Mouse (Mus musculus): ENCODE results near the gene Hils1. TPM values are rescaled to one million over a fixed set of nuclear protein-coding genes. Genes with fewer than 3 reads are reported as not detected.

Hils1 gene
- polyA plus RNA-seq, 1 experiment from 2014 or later: not detected

DNA sequence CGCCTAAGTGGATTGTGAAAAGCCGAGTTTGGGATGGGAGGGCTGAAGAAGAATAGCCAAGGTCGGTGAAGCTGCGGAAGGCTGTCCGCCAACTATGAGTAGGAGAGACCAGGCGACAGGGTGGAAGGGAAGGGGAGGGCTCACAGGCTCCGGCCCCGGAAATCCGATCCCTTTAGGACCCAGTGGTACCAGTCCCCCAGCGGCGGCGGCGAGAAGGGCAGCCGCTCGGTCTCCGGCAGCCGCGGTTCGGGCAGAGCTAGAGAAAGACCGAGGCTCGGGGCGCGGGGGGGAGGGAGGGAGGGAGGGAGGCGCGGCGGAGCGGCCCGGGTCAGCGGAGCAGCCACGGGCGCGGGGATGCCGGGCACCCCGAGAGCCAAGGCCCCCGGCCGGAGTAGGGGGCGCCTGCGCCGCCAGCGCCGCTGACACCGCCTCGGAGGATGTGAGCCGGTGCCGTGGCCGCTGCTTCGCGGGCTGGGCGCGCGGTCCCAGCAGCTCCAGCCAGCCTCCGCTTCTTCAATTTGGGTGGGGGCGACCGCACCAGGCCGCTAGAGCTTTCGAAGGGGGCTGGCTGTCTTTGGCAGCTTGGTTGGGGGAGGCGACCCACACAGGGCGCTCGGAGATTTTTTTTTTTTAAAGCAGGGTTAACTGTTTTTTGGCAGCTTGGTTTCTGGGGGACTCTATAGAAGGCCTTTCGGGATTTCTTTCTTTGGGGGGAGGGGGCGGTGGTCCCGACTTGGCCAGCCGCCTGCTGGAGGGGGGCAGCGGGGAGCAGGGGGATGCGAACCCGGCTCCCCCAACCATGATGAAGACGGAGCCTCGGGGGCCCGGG, 23.6 kb downstream of the Hils1 start, which contains the start of gene Ppp1r9b:
Gene Ppp1r9b (plus strand): TSS at position 287 of the 829 bp plus-strand sequence.
- Histone ChIP-seq H3K4me2 (replicated peaks; ENCODE audit: low read depth) (peak within 1 kb of the TSS; percentile 99), H3K9me3 (ENCODE audit: control insufficient read depth, low read length) (no peaks in the 10 kb centered on the region), H3K4me1 (replicated peaks; ENCODE audit: control insufficient read depth, insufficient read depth) (peaks cover 17% of the 10 kb centered on the region; the same call in 1 of the 2 replicates), H3K4me3 (ENCODE audit: low read depth, low read length) (peak within 1 kb of the TSS; percentile 90), H3K27ac (replicated peaks) (peak within 1 kb of the TSS; percentile 93), H3K27me3 (ENCODE audit: control insufficient read depth, insufficient read depth, low read length) (no peaks in the 10 kb centered on the region), H3K9ac (ENCODE audit: low read length) (peak within 1 kb of the TSS; percentile 86), H3K36me3 (ENCODE audit: control insufficient read depth, insufficient read depth, low read length) (no peaks in the 10 kb centered on the region)
- peak; percentile 94 for DNase-seq (ENCODE audit: low spot score)
- WGBS: 1% methylated on average over 48 of the region's 69 CpGs
- no peak for TF ChIP-seq EP300 (optimal IDR thresholded peaks at IDR 0.05)
- TF ChIP-seq CTCF (IDR thresholded peaks at IDR 0.05; ENCODE audit: low read depth): peak; percentile 74
- ATAC-seq (ENCODE audit: low FRiP score, low TSS enrichment): peak; percentile 80

DNA sequence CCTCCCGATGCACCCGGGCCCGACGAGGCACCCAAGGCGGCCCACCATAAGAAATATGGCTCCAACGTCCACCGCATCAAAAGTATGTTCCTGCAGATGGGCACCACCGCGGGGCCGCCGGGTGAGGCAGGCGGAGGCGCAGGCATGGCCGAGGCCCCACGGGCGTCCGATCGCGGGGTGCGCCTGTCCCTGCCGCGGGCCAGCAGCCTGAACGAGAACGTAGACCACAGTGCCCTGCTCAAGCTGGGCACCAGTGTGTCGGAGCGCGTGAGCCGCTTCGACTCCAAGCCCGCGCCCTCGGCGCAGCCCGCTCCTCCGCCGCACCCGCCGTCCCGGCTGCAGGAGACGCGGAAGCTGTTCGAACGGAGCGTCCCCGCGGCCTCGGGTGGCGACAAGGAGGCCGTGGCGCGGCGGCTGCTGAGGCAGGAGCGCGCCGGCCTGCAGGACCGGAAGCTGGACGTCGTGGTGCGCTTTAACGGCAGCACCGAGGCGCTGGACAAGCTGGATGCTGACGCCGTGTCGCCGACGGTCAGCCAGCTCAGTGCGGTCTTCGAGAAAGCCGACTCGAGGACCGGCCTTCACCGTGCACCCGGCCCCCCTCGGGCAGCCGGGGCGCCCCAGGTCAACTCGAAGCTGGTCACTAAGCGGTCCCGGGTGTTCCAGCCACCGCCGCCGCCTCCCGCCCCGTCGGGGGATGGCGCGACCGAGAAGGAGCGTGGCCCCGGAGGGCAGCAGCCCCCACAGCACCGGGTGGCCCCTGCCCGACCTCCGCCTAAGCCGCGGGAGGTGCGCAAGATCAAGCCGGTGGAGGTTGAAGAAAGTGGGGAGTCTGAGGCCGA, 24.5 kb downstream of the Hils1 start:
- H3K9ac ChIP-seq (ENCODE audit: low read length): peak overlapping the region; percentile 86
- peaks cover 17% of the 10 kb centered on the region; the same call in 1 of the 2 replicates for H3K4me1 ChIP-seq (replicated peaks; ENCODE audit: control insufficient read depth, insufficient read depth)
- TF ChIP-seq EP300 (optimal IDR thresholded peaks at IDR 0.05): no peak
- TF ChIP-seq CTCF (IDR thresholded peaks at IDR 0.05; ENCODE audit: low read depth): no peak
- no peaks in the 10 kb centered on the region for H3K9me3 ChIP-seq (ENCODE audit: control insufficient read depth, low read length)
- WGBS: under 1% methylated on average over 77 of the region's 99 CpGs
- ATAC-seq (ENCODE audit: low FRiP score, low TSS enrichment) (0 out of 2 replicates have a peak, but pooled peaks have one; percentile 2), DNase-seq (ENCODE audit: low spot score) (peak; percentile 66)
- H3K36me3 ChIP-seq (ENCODE audit: control insufficient read depth, insufficient read depth, low read length): peaks cover 4% of the 10 kb centered on the region; the same call in 1 of the 2 replicates
- peak overlapping the region; percentile 99 for H3K4me2 ChIP-seq (replicated peaks; ENCODE audit: low read depth)
- no peaks in the 10 kb centered on the region for H3K27me3 ChIP-seq (ENCODE audit: control insufficient read depth, insufficient read depth, low read length)
- H3K4me3 ChIP-seq (ENCODE audit: low read depth, low read length): peak overlapping the region; percentile 90
- H3K27ac ChIP-seq (replicated peaks): peak overlapping the region; percentile 93

DNA sequence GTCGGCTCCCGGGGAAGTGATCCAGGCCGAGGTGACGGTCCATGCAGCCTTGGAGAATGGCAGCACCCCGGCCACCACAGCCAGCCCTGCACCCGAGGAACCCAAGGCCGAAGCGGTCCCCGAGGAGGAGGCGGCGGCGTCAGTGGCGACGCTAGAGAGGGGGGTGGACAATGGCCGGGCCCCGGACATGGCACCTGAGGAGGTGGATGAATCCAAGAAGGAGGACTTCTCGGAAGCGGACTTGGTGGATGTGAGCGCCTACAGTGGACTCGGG, 25.0 kb downstream of the Hils1 start:
- H3K4me1 ChIP-seq (replicated peaks; ENCODE audit: control insufficient read depth, insufficient read depth): peaks cover 17% of the 10 kb centered on the region; the same call in 1 of the 2 replicates
- DNase-seq (ENCODE audit: low spot score) (peak; percentile 35), ATAC-seq (ENCODE audit: low FRiP score, low TSS enrichment) (no peak)
- WGBS: 2% methylated on average over 20 of the region's 20 CpGs
- H3K27me3 ChIP-seq (ENCODE audit: control insufficient read depth, insufficient read depth, low read length): no peaks in the 10 kb centered on the region
- TF ChIP-seq EP300 (optimal IDR thresholded peaks at IDR 0.05): no peak
- peak overlapping the region; percentile 93 for H3K27ac ChIP-seq (replicated peaks)
- peak overlapping the region; percentile 90 for H3K4me3 ChIP-seq (ENCODE audit: low read depth, low read length)
- peaks cover 4% of the 10 kb centered on the region; the same call in 1 of the 2 replicates for H3K36me3 ChIP-seq (ENCODE audit: control insufficient read depth, insufficient read depth, low read length)
- no peaks in the 10 kb centered on the region for H3K9me3 ChIP-seq (ENCODE audit: control insufficient read depth, low read length)
- H3K4me2 ChIP-seq (replicated peaks; ENCODE audit: low read depth): peak overlapping the region; percentile 99
- H3K9ac ChIP-seq (ENCODE audit: low read length): peak overlapping the region; percentile 86

DNA sequence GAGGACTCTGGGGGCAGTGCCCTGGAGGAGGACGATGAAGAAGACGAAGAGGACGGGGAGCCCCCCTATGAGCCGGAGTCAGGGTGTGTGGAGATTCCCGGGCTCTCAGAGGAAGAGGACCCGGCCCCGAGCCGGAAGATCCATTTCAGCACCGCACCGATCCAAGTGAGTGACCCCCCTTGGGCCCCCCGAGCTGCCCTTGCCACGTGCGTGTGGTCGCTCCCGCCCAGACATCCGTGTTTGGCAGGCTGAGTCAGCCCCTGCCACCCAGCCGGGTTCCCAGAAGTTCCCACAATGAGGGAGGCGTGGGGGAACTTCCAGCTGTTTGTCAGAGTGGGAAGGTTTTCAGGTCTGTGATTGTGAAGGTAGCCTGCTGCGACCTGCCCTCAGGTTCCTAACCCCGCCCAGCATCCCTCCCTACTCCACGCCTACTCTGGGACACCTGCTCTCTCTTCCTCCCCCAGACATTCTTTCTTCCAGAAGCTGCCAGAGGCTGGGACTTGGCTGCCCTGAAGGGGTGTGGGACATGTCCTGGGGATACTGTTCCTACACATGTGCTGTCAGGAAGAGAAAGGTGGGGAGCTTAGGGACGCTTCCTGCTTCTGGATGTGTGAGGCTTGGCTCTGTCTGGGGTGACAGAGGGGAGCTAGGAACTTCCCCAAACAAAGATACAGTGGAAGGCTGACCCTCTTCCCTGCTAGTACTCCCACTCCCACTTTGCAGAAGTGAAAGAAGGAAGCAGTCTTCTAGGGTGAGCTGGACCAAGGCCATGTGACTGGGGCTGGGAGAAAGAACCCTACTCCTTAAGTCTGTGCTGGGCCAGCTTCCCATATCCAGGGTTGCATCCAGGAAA, 25.6 kb downstream of the Hils1 start:
- Histone ChIP-seq H3K9me3 (ENCODE audit: control insufficient read depth, low read length) (no peaks in the 10 kb centered on the region), H3K9ac (ENCODE audit: low read length) (peak overlapping the region; percentile 86), H3K36me3 (ENCODE audit: control insufficient read depth, insufficient read depth, low read length) (peaks cover 5% of the 10 kb centered on the region; the same call in 1 of the 2 replicates), H3K4me1 (replicated peaks; ENCODE audit: control insufficient read depth, insufficient read depth) (peaks cover 17% of the 10 kb centered on the region; the same call in 1 of the 2 replicates), H3K27me3 (ENCODE audit: control insufficient read depth, insufficient read depth, low read length) (no peaks in the 10 kb centered on the region), H3K27ac (replicated peaks) (peak overlapping the region; percentile 93), H3K4me2 (replicated peaks; ENCODE audit: low read depth) (peak overlapping the region; percentile 99), H3K4me3 (ENCODE audit: low read depth, low read length) (peak overlapping the region; percentile 90)
- peak; percentile 36 for ATAC-seq (ENCODE audit: low FRiP score, low TSS enrichment)
- peak; percentile 88 for DNase-seq (ENCODE audit: low spot score)
- TF ChIP-seq EP300 (optimal IDR thresholded peaks at IDR 0.05) (no peak), CTCF (IDR thresholded peaks at IDR 0.05; ENCODE audit: low read depth) (no peak)
- under 1% methylated on average over 19 of the region's 22 CpGs for WGBS

DNA sequence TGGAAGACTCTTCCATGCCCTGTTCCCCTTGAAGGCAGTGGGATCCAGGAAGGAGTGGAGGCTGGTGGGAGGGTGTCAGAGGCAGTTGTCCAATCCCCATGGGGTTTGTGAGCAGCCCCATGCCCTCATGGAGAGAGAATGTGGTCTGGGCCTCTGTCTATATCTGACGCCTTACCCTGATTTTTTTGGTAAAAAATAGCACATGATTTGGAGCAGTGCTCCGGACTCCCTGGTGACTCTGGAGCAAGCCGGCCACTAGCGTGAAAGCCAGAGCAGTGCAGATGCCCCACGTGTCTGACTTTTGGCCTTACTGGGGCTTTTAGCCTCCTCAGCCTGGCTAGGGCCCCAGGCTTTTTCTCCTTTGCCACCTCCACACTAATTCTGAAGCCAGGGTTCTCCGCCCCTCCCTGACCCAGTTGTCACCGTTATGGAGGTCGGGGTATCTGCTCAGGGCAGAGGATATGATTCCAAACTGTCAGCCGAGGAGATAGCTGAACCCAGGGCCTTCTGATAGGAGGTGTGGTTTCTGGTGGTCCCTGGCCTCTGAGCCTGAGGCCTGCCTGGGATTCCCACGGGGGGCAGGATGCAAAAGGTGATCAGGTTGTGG, 26.9 kb downstream of the Hils1 start:
- Histone ChIP-seq H3K27me3 (ENCODE audit: control insufficient read depth, insufficient read depth, low read length) (no peaks in the 10 kb centered on the region), H3K36me3 (ENCODE audit: control insufficient read depth, insufficient read depth, low read length) (peaks cover 11% of the 10 kb centered on the region; the same call in 1 of the 2 replicates), H3K9me3 (ENCODE audit: control insufficient read depth, low read length) (no peaks in the 10 kb centered on the region), H3K9ac (ENCODE audit: low read length) (peak overlapping the region; percentile 2), H3K27ac (replicated peaks) (no peak overlapping the region), H3K4me2 (replicated peaks; ENCODE audit: low read depth) (peak overlapping the region; percentile 99), H3K4me3 (ENCODE audit: low read depth, low read length) (peak overlapping the region; percentile 90), H3K4me1 (replicated peaks; ENCODE audit: control insufficient read depth, insufficient read depth) (peaks cover 12% of the 10 kb centered on the region; the same call in 1 of the 2 replicates)
- ATAC-seq (ENCODE audit: low FRiP score, low TSS enrichment): no peak
- TF ChIP-seq EP300 (optimal IDR thresholded peaks at IDR 0.05): no peak
- TF ChIP-seq CTCF (IDR thresholded peaks at IDR 0.05; ENCODE audit: low read depth): no peak
- 37% methylated on average over 10 of the region's 10 CpGs for WGBS
- no peak for DNase-seq (ENCODE audit: low spot score)
